Mouse (Mus musculus) lung, postnatal 0 days (tissue): ENCODE measurements around the gene Mapk10. TPM values are rescaled to one million over a fixed set of nuclear protein-coding genes. Genes with fewer than 3 reads are reported as not detected.

ENCODE experiments used
- ATAC-seq: fragments of 200-750 bp; cut with Nextera tagmentation; 2 replicates; pipeline ENCODE4 v1.8.0; 2017; ENCODE audit warnings: moderate library complexity
- DNase-seq: peaks from one replicate; pipeline ENCODE4 v3.0.0-alpha.2; 2016; ENCODE audit warnings: low spot score
- H3K27ac ChIP-seq: fragments of 300-500 bp; sonication (generic); 2 replicates; pipeline ENCODE4 v1.5.1; 2014; ENCODE audit warnings: antibody characterized with exemption, mild to moderate bottlenecking, low read length, mixed read lengths
- H3K27me3 ChIP-seq: fragments of 300-500 bp; sonication (generic); replicated peaks from 2 replicates; pipeline ENCODE4 v1.6.1; 2014; ENCODE audit warnings: low read length, mixed read lengths; ENCODE audit not compliant: insufficient read depth
- H3K36me3 ChIP-seq: fragments of 300-500 bp; sonication (generic); 2 replicates; pipeline ENCODE4 v1.6.1; 2014; ENCODE audit warnings: low read length, mixed read lengths; ENCODE audit not compliant: insufficient read depth
- H3K4me1 ChIP-seq: fragments of 300-500 bp; sonication (generic); 2 replicates; pipeline ENCODE4 v1.6.1; 2014; ENCODE audit warnings: antibody characterized with exemption, low read depth, low read length, mixed read lengths; ENCODE audit not compliant: insufficient read depth
- H3K4me2 ChIP-seq: fragments of 300-500 bp; sonication (generic); replicated peaks from 2 replicates; pipeline ENCODE4 v1.6.1; 2014; ENCODE audit warnings: low read depth, mild to moderate bottlenecking, low read length, moderate library complexity, mixed read lengths
- H3K4me3 ChIP-seq: fragments of 300-500 bp; sonication (generic); 2 replicates; pipeline ENCODE4 v1.5.1; 2014; ENCODE audit warnings: low read depth, low read length
- H3K9ac ChIP-seq: fragments of 300-500 bp; sonication (generic); replicated peaks from 2 replicates; pipeline ENCODE4 v1.6.1; 2014; ENCODE audit warnings: low read depth, mild to moderate bottlenecking
- H3K9me3 ChIP-seq: fragments of 300-500 bp; sonication (generic); 2 replicates; pipeline ENCODE4 v1.6.1; 2016; ENCODE audit warnings: low read length, mixed read lengths
- CTCF ChIP-seq: IDR thresholded peaks from 2 replicates; pipeline ENCODE4 v1.5.1; 2016; ENCODE audit warnings: antibody characterized with exemption, mild to moderate bottlenecking
- EP300 ChIP-seq: IDR thresholded peaks from 2 replicates; pipeline ENCODE4 v1.6.1; 2016; ENCODE audit warnings: antibody characterized with exemption, mild to moderate bottlenecking, control low read depth
- WGBS: fragments of 180-500 bp; shearing (Covaris S2); extraction: QIAGEN DNeasy Blood & Tissue Kit; methylation state at CpG from one replicate; pipeline ENCODE4 v1.1.7; 2014; 5-methylcytosine and 5-hydroxymethylcytosine counted together
- polyA plus RNA-seq: library from polyadenylated mRNA; unstranded; fragments of >200 nt; fragmentation: Nextera tagmentation; extraction: Ambion mirVana; gene quantifications from 2 replicates; pipeline ENCODE4 v1.2.1, GENCODE M21; 2015

The Mapk10 gene
- polyA plus RNA-seq, 1 experiment from 2014 or later: 0.66 TPM

DNA sequence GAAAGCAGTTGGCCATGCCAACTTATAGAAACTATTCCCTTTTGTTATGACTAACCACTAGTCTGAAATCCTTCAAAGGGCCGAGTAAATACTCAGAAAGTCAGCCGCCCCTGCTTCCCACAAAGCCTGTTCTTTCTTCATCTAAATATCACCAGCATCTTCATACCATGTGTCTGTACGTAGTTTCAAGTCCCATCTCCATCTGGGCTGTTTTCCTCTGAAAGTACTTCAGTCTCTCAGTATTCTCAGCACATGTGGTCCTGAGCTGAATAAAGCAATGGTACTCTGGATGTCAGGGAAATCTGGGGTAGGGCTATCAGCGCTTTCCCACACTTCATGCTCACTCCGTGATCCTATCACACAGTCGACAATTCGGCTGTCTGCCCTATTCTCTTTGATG, 212.6 kb downstream of the Mapk10 start:
- Histone ChIP-seq H3K9ac (no peak overlapping the region), H3K27ac (no peak overlapping the region), H3K27me3 (no peaks in the 10 kb centered on the region), H3K9me3 (no peaks in the 10 kb centered on the region), H3K4me1 (no peaks in the 10 kb centered on the region), H3K4me2 (no peak overlapping the region), H3K4me3 (no peak overlapping the region), H3K36me3 (no peaks in the 10 kb centered on the region)
- 80% methylated on average over 7 of the region's 7 CpGs for WGBS
- DNase-seq (no peak), ATAC-seq (no peak)
- TF ChIP-seq CTCF (no peak), EP300 (no peak)

DNA sequence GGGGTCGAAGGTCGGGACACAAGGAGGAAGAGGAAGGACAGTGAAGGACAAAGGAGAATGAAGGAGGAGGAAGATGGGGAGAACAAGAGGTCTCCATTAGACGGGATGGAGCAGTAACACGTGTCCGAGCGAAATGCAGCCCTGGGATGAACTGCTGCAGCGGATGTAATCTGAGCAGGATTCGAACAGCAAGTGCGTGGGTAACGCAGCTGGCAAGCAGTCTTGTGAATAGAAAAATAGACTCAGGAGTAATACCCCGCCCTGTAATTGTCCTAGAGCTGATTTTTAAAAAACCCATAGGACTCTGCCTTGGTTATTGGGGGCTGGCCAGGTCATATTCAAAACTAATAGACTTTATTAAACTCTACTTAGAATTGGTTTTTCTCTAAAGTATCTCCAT, 213.2 kb downstream of the Mapk10 start:
- Histone ChIP-seq H3K36me3 (no peaks in the 10 kb centered on the region), H3K9me3 (no peaks in the 10 kb centered on the region), H3K4me3 (no peak overlapping the region), H3K4me1 (no peaks in the 10 kb centered on the region), H3K4me2 (no peak overlapping the region), H3K27ac (no peak overlapping the region), H3K27me3 (no peaks in the 10 kb centered on the region), H3K9ac (no peak overlapping the region)
- 85% methylated on average over 11 of the region's 11 CpGs for WGBS
- DNase-seq (no peak), ATAC-seq (no peak)
- TF ChIP-seq EP300 (no peak), CTCF (no peak)

DNA sequence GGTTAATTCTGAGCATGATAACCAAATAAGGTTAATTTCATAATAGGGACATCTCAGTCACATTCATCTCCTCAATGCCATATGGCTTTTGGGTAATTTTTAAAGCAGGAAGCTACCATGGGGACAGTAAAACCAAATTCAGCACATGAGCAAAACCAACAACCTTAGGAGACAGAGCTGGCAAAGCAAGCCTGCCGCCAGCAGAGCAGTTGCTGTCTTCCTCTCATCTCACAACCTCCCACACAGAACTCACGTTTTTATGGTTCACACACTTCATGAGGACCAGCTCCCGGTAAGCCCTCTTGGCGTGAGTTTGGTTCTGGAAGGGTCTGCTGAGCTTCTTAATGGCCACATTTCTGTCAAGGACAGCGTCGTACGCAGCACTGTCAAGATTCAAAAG, 214.8 kb downstream of the Mapk10 start:
- Histone ChIP-seq H3K4me2 (no peak overlapping the region), H3K27me3 (no peaks in the 10 kb centered on the region), H3K27ac (no peak overlapping the region), H3K36me3 (no peaks in the 10 kb centered on the region), H3K9ac (no peak overlapping the region), H3K9me3 (no peaks in the 10 kb centered on the region), H3K4me3 (no peak overlapping the region), H3K4me1 (no peaks in the 10 kb centered on the region)
- ATAC-seq: no peak
- DNase-seq: no peak
- 84% methylated on average over 7 of the region's 7 CpGs for WGBS
- TF ChIP-seq EP300: no peak
- TF ChIP-seq CTCF: no peak

DNA sequence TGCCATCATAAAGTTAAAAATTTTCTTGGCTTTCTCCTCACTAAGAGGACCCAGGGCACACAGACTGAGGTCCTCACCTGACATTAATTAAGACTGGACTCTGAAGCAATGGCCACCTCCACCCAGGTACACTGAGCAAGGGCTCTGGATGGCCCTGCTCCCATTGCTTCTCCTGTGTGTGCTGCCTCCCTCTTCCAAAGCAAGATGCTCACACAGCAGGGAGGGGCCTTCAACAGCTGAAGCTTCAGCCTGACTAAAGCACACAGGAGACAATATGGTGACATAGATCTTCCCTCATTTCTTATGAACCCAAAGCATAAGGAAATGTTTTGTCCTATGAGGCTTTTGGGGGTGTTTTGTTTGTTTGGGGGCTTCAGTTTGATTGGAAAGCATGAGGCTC, 215.2 kb downstream of the Mapk10 start:
- DNase-seq: no peak
- Histone ChIP-seq H3K9me3 (no peaks in the 10 kb centered on the region), H3K36me3 (no peaks in the 10 kb centered on the region), H3K4me3 (no peak overlapping the region), H3K27me3 (no peaks in the 10 kb centered on the region), H3K9ac (no peak overlapping the region), H3K4me1 (no peaks in the 10 kb centered on the region), H3K4me2 (no peak overlapping the region), H3K27ac (no peak overlapping the region)
- TF ChIP-seq EP300: no peak
- no peak for TF ChIP-seq CTCF
- no peak for ATAC-seq

DNA sequence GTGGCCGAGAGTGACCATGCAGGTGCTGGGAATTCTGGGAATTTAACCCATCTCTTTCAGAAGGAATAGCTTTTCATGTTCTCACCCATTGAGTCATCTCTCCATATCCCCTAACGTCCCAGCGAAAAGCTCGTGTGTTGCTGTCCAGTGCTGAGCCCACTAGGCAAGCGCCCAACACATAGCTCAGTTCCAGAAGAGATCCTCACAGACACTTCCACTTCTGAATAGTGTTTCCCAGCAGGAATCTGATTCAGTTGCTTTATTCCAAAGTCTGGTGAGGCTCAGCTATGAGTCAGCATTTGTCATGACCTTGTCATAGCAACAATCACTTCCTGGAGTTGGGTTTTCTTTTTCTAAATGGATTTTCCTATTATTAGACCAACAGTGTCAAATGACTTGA, 217.2 kb downstream of the Mapk10 start:
- ATAC-seq (no peak), DNase-seq (peak; percentile 14)
- no peaks in the 10 kb centered on the region for H3K27me3 ChIP-seq
- no peak overlapping the region for H3K4me2 ChIP-seq
- H3K9ac ChIP-seq: no peak overlapping the region
- no peaks in the 10 kb centered on the region for H3K36me3 ChIP-seq
- no peaks in the 10 kb centered on the region for H3K9me3 ChIP-seq
- H3K4me3 ChIP-seq: no peak overlapping the region
- 60% methylated on average over 5 of the region's 5 CpGs for WGBS
- H3K27ac ChIP-seq: no peak overlapping the region
- no peaks in the 10 kb centered on the region for H3K4me1 ChIP-seq
- no peak for TF ChIP-seq CTCF
- TF ChIP-seq EP300: no peak

DNA sequence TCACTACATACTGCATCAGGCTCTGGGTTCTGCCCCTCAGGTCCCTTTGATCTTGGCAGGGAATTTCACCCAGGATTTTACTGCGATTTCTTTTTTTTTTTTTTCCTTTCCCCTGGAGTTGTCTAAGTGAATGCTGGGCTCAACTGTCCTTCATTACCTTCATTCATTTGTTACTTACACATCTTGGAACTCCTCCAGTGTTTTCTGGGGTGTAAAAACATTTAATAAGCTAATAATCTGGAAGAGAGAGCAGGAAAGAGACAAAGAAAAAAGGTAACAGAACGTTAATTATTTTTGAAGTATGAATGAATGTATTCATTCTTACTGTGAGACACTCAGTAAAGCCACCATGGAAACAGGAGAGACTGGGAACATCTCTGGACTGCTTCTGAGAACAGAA, 219.4 kb downstream of the Mapk10 start:
- Histone ChIP-seq H3K27me3 (no peaks in the 10 kb centered on the region), H3K9me3 (no peaks in the 10 kb centered on the region), H3K4me2 (no peak overlapping the region), H3K4me1 (no peaks in the 10 kb centered on the region), H3K36me3 (no peaks in the 10 kb centered on the region), H3K9ac (no peak overlapping the region), H3K27ac (no peak overlapping the region), H3K4me3 (no peak overlapping the region)
- no peak for DNase-seq
- WGBS: 62% methylated on average over 2 of the region's 2 CpGs
- ATAC-seq: no peak
- TF ChIP-seq EP300: no peak
- TF ChIP-seq CTCF: no peak

DNA sequence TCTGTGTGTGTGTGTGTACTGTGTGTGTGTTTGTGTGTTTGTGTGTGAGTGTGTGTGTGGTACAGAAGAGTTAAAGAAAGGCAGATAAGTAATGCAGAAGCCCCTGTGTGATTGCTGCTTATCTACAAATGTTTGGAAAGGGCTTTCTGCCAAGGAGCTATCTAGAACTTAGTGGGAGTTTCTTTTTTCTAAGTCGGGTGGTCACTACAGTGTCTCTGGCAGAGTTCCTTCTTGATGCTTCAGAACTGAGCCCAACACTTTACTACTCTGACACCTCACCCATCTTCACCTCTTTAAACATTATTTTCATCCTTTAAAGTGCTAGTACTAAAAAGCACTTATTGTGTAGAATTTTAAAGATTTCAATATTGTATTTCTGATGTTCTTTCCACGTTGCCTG, 232.8 kb downstream of the Mapk10 start:
- no peaks in the 10 kb centered on the region for H3K27me3 ChIP-seq
- H3K36me3 ChIP-seq: no peaks in the 10 kb centered on the region
- TF ChIP-seq CTCF (no peak), EP300 (no peak)
- no peaks in the 10 kb centered on the region for H3K9me3 ChIP-seq
- no peak overlapping the region for H3K27ac ChIP-seq
- 46% methylated on average over 2 of the region's 2 CpGs for WGBS
- DNase-seq: no peak
- no peak overlapping the region for H3K4me3 ChIP-seq
- no peak overlapping the region for H3K4me2 ChIP-seq
- H3K4me1 ChIP-seq: no peaks in the 10 kb centered on the region
- H3K9ac ChIP-seq: no peak overlapping the region
- no peak for ATAC-seq
